8 mouse cellular contexts compared by ENCODE assay signal in the genomic region with DNA sequence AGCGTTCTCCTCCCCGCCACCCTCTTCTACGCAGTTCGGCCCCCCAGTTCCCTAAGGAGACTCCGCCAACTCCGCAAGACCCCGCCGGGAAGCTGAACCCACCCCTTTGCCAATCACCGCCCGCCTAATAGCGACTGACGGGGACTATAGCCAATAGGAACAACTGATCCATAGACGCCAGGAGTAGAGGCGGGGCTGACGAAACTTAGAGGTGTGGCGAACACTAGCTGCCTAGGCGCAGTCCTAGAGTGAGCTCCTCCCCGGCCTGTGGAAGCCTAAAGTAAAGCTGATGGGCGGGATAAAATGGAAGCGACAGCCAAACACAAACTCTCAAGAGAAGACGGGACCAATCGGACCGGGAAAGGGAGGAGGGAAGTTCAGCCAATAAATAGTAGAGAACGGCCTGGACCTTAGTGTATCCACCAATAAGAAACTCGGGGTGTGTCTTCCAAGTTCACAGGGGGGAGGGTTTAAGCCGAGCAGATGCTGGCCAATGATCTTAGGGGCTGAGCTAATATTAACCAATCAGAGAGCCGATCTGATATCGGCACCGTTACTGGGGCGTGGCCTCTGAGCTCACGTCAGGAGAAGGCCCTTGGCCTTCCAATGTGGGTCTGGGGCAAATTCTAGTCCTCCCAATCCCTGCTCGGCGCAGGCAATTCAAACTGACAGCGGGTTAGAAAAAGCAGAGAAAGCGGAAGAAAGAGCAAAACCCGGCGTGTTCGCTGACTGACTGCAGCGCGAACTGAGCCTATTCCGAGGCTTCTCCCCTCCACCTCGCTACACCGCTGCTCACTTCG. TPM values are rescaled to one million over a fixed set of nuclear protein-coding genes. Genes with fewer than 3 reads are reported as not detected.
DNase-seq lines count a peak whose midpoint lies in the region; ATAC-seq and TF ChIP-seq lines count a peak whose summit lies in the region.

TSS of gene Srgap2 (minus strand) at position 72 of the 800 bp plus-strand sequence.
TSS of gene Fam72a (plus strand) at position 623 of the 800 bp plus-strand sequence.

- WGBS in forebrain, embryonic 15.5 days = under 1% methylated on average over 44 of the region's 44 CpGs
- under 1% methylated on average over 44 of the region's 44 CpGs for WGBS in lung, adult 2 months

- H3K27me3 ChIP-seq in forebrain, embryonic 15.5 days = no peaks in the 10 kb centered on the region

- peak within 1 kb of the TSS; percentile 93 to 97 for H3K4me3 ChIP-seq in ES-E14 (ENCODE audit: insufficient read depth in 1 of 2, low read depth in 1 of 2, low read length in 2 of 2, poor library complexity in 1 of 2, severe bottlenecking in 1 of 2)
- H3K4me3 ChIP-seq in forebrain, embryonic 15.5 days = peak within 1 kb of the TSS; percentile 88
- peak within 1 kb of the TSS; percentile 91 for H3K4me3 ChIP-seq in lung, adult 2 months (replicated peaks; ENCODE audit: extremely low read depth, low read depth, low read length)

- peak within 1 kb of the TSS; percentile 95 for H3K4me2 ChIP-seq in forebrain, embryonic 15.5 days (replicated peaks)

- TF ChIP-seq CTCF in lung, adult 2 months (IDR thresholded peaks at IDR 0.05; ENCODE audit: insufficient read depth, low read length) = no peak

- H3K9me3 ChIP-seq in ES-E14 (ENCODE audit: control insufficient read depth, insufficient read depth, low read depth, low read length) = no peaks in the 10 kb centered on the region
- H3K9me3 ChIP-seq in forebrain, embryonic 15.5 days = no peaks in the 10 kb centered on the region

- H3K36me3 ChIP-seq in ES-E14 (ENCODE audit: control insufficient read depth, insufficient read depth, low read length, poor library complexity, severe bottlenecking) = no peaks in the 10 kb centered on the region
- H3K36me3 ChIP-seq in forebrain, embryonic 15.5 days = no peaks in the 10 kb centered on the region

- ATAC-seq in forebrain, embryonic 15.5 days (replicated peaks) = peak; percentile 98
- ATAC-seq in neutrophil, adult 5-6 weeks (ENCODE audit: extremely low read depth, insufficient number of reproducible peaks, low FRiP score, poor library complexity, severe bottlenecking) = peak; percentile 84

- intact Hi-C loops in heart, postnatal 25 days (cut with DNase I) = loop anchor here (2.0 to 5.0 kb wide), 4 partner anchors 45 to 180 kb away; no protein-coding TSS in a partner anchor

- H3K27ac ChIP-seq in ES-E14 (ENCODE audit: insufficient read depth, low read depth, low read length, poor library complexity, severe bottlenecking) = peak within 1 kb of the TSS; percentile 91
- peak within 1 kb of the TSS; percentile 96 for H3K27ac ChIP-seq in forebrain, embryonic 15.5 days (replicated peaks)

- DNase-seq in ES-E14 (ENCODE audit: low read depth, low spot score) = peak; percentile 99
- peak; percentile 99 for DNase-seq in cerebellum, adult 11-12 months
- DNase-seq in heart, postnatal 25 days (ENCODE audit: low spot score) = peak; percentile 98
- peak; percentile 98 to 99 for DNase-seq in layer of hippocampus, adult 18-20 months (ENCODE audit: low spot score in 2 of 2)
- DNase-seq in lung, adult 2 months = peak; percentile 99
- DNase-seq in thymus, adult 18-20 months = peak; percentile 96 to 98

- H3K9ac ChIP-seq in ES-E14 (ENCODE audit: insufficient read depth, low read depth, low read length, poor library complexity, severe bottlenecking) = peak within 1 kb of the TSS; percentile 95
- peak within 1 kb of the TSS; percentile 83 for H3K9ac ChIP-seq in forebrain, embryonic 15.5 days (replicated peaks)

- in situ Hi-C loops in ES-E14 (cut with MboI; ENCODE audit: low sequenced_read_pairs in 2 of 2, unreplicated experiment in 2 of 2) = no loop called here

- peaks cover 7 to 17% of the 10 kb centered on the region in 2 experiments; a peak in 3 of 4 replicates for H3K4me1 ChIP-seq in ES-E14 (ENCODE audit: control insufficient read depth in 2 of 2, insufficient read depth in 2 of 2, low read length in 2 of 2, poor library complexity in 1 of 2)
- H3K4me1 ChIP-seq in forebrain, embryonic 15.5 days = peaks cover 44% of the 10 kb centered on the region
- peaks cover 20% of the 10 kb centered on the region for H3K4me1 ChIP-seq in lung, adult 2 months (ENCODE audit: control insufficient read depth, insufficient read depth, low read length)

- peak; percentile 94; the same call in 1 of the 2 replicates for TF ChIP-seq POLR2A in lung, adult 2 months (IDR thresholded peaks at IDR 0.05; ENCODE audit: borderline replicate concordance, extremely low read depth, low read depth, low read length)

TF ChIP-seq in ES-E14, 5 proteins besides CTCF, POLR2A, EP300 and RAD21:
- TF ChIP-seq ZNF384 (IDR thresholded peaks at IDR 0.05; ENCODE audit: low read depth, low read length) (0 out of 2 replicates have a peak, but pooled peaks have one; percentile 21), ZC3H11A (IDR thresholded peaks at IDR 0.05; ENCODE audit: borderline replicate concordance, low read depth, low read length) (0 out of 2 replicates have a peak, but pooled peaks have one; percentile 3), HCFC1 (IDR thresholded peaks at IDR 0.05; ENCODE audit: borderline replicate concordance, insufficient read depth, low read length) (peak; percentile 55; the same call in 1 of the 2 replicates), CHD2 (IDR thresholded peaks at IDR 0.05; ENCODE audit: low read depth, low read length) (peak; percentile 89), MAFK (IDR thresholded peaks at IDR 0.05; ENCODE audit: insufficient read depth, low read depth, low read length) (no peak)

RNA-seq across cellular contexts. Expression of gene Srgap2, which starts in this region (rescaled TPM):
- 26.4 and 38.6 TPM in 2 replicates for total RNA-seq in ES-E14 (2012; rRNA removed)
- 23.3 and 24.2 TPM in 2 replicates for polyA plus RNA-seq in forebrain, embryonic 15.5 days (2015; fragmentation: Nextera tagmentation; extraction: Ambion mirVana)
- total RNA-seq in heart, postnatal 25 days (2021) = 10 to 100 TPM; 22.8 to 24.3 TPM
- 10 to 100 TPM; 75.1 to 87.6 TPM for total RNA-seq in layer of hippocampus, adult 18-20 months (2021)
- polyA plus RNA-seq in lung, adult 2 months (2012; rRNA removed) = 25.6 and 34.8 TPM in 2 replicates
- 15.3 and 19.4 TPM in 2 replicates for total RNA-seq in neutrophil, adult 5-6 weeks (2017)

RNA-seq across cellular contexts. Expression of gene Fam72a, which starts in this region (rescaled TPM):
- 3.5 and 5.8 TPM in 2 replicates for total RNA-seq in ES-E14 (2012; rRNA removed)
- 2.0 and 2.4 TPM in 2 replicates for polyA plus RNA-seq in forebrain, embryonic 15.5 days (2015; fragmentation: Nextera tagmentation; extraction: Ambion mirVana)
- total RNA-seq in heart, postnatal 25 days (2021) = under 1 TPM; 0.73 to 0.88 TPM
- 1 to 10 TPM; 1.3 TPM for total RNA-seq in layer of hippocampus, adult 18-20 months (2021)
- polyA plus RNA-seq in lung, adult 2 months (2012; rRNA removed) = 0.20 and 0.38 TPM in 2 replicates
- total RNA-seq in neutrophil, adult 5-6 weeks (2017) = 0.35 TPM in 1 of 2 replicates, not detected in the other

Comparison
In these comparisons a context has a peak if more than half of its experiments do, and no peak if none do; other contexts are left out.
1. Peak in every context shown above with its lines: DNase-seq, ATAC-seq, H3K4me3 ChIP-seq and H3K27ac ChIP-seq.